Mouse (Mus musculus) C2C12 (cell line): ENCODE measurements at regions not wholly inside any gene's neighbourhood (a gene's known extent, or its start where the extent isn't known, plus 50 kb on each side); places are given as distances from the start of the nearest gene placed in this dataset.

Source experiments
- CTCF ChIP-seq: IDR thresholded peaks from one replicate; pipeline ENCODE4 v1.5.1; 2011; ENCODE audit not compliant: control insufficient read depth, insufficient read depth, insufficient read length
- FOSL1 ChIP-seq: IDR thresholded peaks from one replicate; pipeline ENCODE4 v1.8.0; 2011; ENCODE audit warnings: mild to moderate bottlenecking, low read length; ENCODE audit not compliant: poor library complexity, insufficient read depth, severe bottlenecking
- MYOD1 ChIP-seq: IDR thresholded peaks from one replicate; pipeline ENCODE4 v1.6.1; 2011; ENCODE audit warnings: low read depth; ENCODE audit not compliant: control insufficient read depth, insufficient read length
- MYOG ChIP-seq: IDR thresholded peaks from one replicate; pipeline ENCODE4 v1.6.1; 2011; ENCODE audit not compliant: control insufficient read depth, insufficient read length; ENCODE audit errors: extremely low read depth
- USF1 ChIP-seq: IDR thresholded peaks from one replicate; pipeline ENCODE4 v1.6.1; 2011; ENCODE audit warnings: low read depth, mild to moderate bottlenecking, control low read depth, moderate library complexity

DNA sequence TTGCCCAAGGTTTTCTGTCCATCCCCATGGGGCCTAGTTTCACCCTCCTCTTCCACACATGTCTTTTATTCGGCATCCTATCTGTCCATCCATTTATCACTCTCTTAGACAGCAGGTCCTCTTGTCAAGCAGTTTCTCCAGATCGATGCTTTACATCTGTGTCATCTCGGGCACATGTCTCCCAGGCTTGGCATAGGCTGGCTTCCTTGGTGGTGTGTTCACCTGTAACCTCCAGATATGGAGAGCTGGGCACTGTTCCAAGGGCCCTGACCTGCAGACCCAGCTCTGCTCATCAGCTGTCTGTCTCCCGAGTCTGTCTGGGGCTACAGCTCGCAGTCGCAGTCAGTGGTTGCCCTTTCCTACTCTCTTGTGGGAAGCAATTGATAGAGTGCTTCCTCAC, 128.2 kb upstream of the Podxl start:
- TF ChIP-seq CTCF (no peak), FOSL1 (no peak), USF1 (no peak), MYOD1 (no peak), MYOG (no peak)
